Mouse (Mus musculus): Measurements from ENCODE around the gene Thada.

Gene Thada

DNA sequence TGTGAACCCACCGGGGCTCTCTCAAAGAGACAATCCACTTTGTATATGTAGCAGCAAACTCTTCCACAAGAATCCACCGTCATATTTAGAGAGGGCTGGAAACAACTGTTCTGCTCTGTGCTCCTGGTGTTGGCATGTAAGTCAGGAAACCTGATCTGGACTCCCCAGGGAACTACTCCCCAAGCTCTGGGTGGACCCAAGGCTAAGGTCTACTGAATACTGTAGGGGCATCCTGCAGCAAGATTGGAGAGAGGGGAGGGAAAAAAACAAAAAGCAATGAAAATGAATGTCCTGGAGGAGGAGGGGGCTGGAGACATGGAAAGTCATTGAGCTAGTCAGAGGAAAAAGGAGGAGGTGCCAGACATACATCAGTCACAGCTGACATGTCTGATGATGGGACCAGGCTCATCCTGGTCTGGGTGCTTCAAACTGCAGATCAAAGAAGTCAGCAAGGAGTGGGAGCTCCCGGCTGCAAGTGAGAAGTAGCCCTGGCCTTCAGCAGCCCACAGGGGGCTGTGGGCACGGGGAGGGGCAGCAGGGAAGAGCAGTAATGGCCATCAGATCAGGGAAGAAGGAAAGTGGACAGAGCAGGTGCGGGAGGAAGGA lies 208.0 kb downstream of the Thada start:
- 82% methylated on average over 5 of the region's 5 CpGs for WGBS

DNA sequence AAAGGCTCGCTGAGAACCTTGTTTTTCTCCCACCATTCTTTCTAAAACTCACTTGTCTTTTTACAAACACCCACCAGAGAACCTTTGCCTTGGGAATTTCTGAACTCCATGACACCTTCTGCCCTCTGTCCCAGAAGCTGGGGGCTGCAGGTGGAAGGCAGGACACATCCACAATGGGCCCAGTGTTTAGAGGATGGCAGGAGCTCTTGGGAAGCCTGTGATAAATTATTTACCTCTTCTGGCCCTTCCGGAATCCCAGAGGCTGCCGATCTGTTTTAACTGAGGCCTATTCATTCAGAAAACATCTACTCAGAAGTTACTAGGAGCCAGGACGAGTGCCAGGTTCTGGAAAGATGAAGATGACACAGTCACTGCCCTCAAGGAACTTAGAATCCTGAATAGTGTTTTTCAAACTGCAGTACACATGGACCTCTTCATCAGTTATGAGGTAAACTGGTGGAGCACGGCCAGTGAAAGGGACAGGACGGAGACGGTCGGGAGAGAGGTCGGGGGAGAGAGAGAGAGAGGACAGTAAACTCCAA lies 209.7 kb downstream of the Thada start:
- 67% methylated on average over 9 of the region's 9 CpGs for WGBS

DNA sequence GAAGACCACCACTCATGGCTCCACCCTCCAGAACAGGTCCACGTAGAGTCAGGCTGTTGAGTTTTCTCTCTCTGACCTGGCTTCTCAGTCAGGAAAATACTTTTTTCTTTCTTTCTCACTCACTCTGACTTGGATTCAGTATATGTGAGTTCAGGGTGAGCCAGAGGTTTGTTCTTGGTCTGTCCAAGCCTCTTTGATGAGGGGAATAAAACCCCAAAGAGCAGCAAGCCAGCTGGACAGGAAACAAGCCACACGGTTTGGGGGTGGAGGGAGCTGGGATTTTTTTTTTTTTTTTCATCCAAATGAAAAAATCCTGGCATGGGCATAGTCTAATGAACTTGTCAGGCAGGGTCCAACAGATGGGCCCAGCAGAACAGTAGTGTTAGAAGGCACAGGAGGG lies 210.2 kb downstream of the Thada start:
- whole genome bisulfite sequencing, result 56% methylated on average over 2 of the region's 2 CpGs

DNA sequence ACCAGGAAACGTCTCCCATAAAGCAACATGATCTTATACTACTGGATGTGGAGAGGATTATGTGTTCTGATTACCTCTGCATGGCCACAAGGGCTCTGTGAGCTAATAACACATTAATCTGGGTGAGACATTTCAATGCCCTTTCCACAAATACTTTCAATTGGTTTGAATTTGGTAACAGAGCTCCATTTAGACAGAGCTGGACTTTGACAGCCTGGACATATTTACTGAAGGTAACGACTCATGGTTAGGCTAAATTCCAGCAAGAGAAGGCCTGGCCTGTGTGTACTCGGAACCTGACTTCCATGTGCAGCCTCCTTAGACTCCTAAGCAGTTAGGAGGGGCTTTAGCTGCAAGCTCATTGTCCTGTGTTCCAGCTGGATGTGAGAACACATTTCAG lies 214.6 kb downstream of the Thada start:
- WGBS, result 80% methylated on average over 3 of the region's 3 CpGs

DNA sequence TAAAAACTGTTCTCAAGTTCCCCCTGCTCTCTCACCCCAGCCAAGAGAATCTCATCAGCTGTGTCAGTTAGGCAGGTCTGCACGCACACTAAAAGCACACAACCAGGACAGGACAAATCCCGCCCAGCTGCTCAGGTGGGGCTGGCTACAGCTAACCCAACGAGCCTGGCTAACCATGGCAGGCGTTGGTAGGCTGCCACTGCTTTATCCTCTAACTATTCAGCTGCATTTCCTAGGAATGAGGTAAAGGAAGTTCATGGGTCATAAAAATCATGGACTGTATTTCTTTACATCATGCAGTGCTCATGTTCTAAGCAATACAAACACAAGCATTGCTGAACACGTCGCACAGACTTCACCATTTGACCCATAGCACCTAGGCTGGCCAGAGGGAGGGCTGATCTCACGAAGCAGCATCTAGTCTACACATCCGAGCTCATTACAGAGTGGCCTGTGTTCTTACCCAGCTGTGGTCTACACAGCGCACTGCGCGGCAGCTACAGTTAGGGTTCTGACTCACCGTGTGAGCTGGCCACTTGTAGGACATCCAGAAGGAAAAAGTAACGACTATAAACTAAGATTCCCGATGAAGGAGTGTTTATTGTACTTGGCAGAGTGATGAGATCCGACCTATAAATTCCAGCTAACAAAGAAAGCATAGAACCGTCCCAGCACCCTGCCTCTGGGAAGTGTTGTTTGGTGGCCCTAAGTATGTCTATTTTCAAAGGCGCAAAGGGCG lies 221.7 kb downstream of the Thada start:
- WGBS, result 82% methylated on average over 18 of the region's 18 CpGs

DNA sequence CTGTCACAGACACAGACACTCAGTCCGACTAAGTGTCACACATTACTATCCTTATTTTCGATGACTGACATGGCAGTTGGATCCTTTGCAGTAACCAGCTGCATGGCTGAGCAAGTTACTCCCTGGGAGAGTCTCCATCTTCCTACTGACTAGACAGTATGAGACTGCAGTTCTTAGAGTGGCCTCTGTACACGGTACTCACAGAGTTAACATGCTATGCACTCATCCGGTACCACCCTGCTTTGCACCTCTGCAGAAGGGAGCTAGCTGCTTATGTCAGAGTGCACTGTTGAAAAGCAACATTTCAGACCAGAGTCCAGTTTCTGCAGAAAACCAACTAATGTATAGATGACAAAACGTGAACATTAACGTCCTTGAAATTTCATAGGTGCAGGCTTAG lies 222.2 kb downstream of the Thada start:
- WGBS, result 86% methylated on average over 6 of the region's 6 CpGs

DNA sequence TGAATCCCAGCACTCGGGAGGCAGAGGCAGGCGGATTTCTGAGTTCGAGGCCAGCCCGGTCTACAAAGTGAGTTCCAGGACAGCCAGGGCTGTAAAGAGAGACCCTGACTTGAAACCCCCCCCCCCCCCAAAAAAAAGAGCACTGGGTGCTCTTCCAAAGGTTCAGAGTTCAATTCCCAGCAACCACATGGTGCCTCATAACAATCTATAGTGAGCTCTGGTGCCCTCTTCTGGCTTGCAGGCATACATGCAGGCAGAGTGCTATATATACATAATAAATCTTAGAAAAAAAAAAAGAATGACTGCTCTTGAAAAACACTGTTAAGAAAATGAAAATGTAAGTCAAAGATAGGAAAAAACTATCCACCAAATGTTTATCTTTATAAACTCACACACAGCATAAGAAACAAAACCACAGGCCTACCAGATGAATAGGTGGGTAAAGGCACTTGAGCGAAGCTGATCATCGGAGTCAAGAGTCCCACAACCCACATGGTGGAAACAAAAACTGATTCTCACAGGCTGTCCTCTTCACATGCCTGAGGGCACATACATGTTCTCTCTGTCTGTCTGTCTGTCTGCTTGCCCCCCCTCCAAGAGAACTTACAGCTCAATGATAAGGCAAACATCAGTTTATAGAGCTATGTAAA lies 224.6 kb downstream of the Thada start:
- 100% methylated on average over 6 of the region's 6 CpGs for WGBS

DNA sequence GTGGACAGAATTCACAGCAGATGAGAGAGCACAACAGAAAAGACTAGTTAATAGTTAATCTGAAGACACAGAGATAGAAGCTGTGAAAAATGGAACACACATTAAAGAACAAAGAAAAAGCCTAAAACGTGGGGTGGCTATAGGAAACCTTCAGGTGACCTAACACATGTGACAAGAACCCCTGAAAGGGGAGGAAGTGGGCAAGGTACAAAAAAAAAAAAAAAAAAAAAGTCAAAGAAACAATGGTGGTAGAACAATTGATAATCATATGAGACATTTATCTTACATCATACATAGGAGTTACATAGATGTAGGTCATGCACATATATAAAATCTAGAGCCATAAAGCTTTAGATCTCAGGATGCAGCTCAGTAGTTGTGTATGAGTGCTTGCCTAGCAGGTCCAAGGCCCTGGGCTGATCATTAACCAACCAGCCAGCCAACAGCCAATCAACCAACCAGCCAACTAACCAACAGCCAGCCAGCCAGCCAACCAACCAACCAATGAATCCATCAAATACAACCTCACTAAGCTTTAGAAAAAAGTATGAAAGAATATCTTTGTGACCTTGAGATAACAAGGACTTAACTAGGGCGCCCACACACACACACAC lies 226.2 kb downstream of the Thada start:
- WGBS, result 93% methylated on average over 2 of the region's 2 CpGs

DNA sequence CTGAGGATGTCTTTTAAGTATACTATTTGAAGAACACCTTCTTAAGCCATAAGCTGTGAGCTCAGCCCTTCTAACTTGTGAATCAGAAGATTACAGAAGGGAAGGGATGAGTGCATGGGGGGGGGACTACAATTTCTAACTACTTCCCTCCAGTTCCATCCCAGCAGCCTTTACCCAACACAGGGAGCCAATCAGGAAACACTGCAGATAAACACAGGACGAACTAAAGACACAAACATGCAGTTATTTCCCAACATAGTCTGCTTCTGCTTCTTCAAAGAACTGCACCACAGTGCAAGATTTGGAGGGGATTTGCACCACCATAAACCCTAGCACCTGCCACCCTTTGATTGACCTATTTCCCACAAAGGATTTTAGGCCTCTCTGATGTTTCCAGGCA lies 227.8 kb downstream of the Thada start:
- 74% methylated on average over 1 of the region's 1 CpGs for WGBS

DNA sequence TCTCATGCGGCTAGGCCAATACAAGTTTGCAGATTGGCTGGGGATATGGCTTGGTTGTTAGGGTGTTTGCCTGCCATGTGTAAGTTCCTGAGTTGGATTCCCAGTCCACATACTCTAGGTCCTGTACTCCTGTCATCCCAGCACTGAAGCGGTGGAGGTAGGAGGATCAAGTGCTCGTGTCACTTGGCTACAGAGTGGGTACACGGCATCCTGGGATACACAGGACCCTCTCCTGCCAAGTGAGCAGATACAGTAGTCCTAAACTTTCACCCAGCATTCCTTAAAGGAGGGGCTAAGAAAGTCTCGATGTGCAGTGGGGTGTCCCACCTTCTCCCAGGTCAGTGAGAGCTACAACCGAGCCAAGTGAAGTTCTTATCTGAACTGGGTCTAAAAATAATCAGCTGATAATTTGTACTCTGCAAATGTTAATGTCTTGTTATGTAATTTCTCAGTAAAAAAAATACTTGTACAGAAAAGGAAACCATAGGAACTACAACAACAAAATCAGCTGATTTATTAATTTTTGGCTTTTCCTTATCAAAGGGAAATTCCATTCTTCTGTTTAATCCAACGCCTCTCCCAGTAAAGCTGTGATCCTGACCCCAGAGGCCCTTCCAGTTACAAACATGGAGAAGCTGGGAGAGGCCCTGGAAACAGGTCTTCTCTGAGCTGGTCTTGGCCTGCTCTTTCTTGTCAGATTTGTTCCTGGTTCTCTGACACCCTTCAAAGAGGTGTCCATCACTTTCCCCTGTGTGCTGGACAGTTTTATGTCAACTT lies 229.0 kb downstream of the Thada start:
- WGBS, result 84% methylated on average over 7 of the region's 7 CpGs

DNA sequence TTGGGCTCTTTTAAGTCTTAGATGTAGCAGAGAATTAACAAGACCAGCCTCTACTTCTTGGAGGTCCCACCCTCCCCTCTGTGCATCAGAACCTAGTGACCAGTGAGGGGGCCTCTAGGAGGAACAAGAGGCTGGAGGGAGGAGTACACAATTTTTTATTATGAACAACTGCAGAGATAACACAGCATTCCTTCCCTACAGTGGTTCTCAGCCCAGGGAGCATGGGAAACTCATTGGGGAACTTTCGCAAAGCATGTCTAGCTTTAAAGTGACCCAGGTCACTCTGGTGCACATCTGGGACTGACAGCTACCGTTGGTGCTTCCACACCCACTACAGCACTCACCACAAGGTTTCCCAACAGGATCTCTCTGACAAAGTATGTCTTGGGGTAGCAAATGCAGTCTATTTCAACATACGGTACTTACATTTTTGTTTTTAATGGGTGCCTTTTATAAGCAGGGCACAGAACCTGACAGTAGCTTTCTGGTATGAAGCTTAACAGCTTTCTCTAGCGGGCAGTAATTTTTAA lies 230.5 kb downstream of the Thada start:
- 91% methylated on average over 4 of the region's 4 CpGs for WGBS

DNA sequence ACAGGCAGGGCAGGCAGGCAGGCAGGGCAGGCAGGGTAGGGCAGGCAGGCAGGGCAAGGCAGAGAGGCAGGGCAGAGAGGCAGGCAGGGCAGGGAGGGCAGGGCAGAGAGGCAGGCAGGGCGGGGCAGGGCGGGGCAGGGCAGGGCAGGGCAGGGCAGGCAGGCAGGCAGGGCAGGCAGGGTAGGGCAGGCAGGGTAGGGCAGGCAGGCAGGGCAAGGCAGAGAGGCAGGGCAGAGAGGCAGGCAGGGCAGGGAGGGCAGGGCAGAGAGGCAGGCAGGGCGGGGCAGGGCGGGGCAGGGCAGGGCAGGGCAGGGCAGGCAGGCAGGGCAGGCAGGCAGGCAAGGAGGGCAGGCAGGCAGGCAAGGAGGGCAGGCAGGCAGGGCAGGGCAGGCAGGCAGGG lies 231.2 kb downstream of the Thada start:
- no CpG with 5 or more reads among the region's 4 CpGs for WGBS

DNA sequence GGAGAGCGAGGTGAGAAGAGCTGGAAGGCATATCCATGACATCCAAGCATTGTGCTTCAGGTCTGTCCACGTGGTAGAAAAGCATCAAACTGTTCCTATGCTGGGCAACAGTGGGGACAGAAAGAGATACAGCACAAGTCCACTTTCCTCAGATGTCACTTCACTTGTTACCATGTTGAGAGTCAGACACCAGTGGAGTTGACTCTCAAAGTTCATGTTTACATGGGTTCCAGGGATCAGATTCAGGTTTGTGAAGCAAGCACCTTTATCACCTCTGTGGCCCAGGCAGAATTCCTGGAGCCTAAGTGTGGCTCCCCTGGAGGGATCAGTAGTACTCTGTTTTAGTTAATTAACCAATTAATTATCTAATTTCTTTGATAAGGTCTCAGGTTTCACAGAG lies 232.2 kb downstream of the Thada start:
- 96% methylated on average over 2 of the region's 2 CpGs for WGBS

DNA sequence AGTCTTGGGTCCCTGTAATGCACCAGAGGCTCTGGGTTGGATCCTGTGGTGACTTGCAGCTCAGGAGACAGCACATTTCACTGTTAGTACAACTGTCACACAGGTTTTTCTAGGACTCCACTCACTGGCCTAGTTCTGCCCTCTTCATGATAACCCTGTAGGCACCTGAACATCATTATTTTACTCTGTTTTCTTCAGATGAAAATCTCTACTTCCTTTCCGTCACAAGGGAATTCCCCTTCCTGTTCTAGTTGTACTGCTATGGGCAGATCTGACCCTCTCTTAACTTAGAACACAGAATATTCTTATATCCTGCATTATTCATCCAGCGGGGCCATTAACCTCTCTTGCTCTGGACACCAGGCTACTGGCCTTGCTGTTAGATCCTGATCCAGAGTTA lies 234.6 kb downstream of the Thada start:
- WGBS, result 92% methylated on average over 2 of the region's 2 CpGs

DNA sequence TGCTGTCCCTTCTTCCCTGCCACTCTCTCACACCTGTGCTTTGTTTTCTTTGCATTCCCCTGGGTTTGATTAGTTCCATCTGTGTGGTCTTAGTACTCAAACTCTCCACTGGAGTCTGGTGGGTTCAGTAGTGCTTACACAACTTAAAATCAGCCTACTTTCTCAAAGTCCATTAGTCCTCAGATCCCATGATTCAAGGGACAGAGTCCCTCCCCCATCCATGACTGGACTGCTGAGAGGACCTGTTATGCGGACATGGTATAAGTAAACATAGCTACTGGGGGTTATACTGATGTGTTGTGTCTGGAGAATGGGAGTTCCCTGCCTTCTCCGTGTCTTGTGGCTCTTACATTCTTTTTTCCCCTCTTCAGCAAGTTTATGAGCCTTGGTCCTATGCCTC lies 237.8 kb downstream of the Thada start:
- 93% methylated on average over 2 of the region's 2 CpGs for WGBS

DNA sequence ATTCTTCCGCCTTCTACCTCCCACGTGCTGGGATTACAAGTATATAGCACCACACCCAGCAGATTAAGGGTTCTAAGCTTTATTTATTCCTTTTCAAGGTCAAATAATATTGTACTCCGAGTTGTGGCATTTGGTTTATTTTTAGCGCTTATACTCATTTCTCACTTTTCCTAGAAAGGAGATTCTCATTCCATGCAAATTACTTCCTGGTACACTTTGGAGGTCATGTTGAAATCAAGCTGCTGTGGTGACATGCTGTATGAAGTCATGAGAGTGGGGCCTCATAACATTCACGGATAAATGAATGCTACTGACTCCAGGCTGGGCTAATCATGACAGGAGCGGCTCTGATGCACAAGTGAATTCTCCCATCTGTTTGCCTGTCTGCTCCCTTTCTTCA lies 239.3 kb downstream of the Thada start:
- WGBS, result 78% methylated on average over 6 of the region's 6 CpGs

DNA sequence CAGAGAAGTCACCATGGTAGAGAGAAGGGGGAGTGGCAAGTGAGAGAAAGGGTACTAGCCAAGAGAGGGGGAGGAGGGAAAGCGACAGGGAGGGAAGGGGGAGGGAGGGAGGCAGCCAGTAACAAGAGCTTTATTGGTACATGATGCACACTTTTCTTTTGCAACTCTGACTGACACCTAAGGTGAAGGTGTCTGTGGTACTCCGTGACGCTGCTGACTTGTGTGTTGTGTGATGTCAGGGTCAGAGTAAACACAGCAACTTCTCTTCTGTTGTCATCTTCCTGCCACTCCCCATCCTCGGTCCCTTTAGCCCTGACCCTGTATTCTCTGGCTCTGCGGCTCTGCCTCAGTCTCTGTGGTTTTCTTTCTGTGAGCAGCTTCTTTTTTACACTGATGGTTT lies 239.8 kb downstream of the Thada start:
- 76% methylated on average over 5 of the region's 5 CpGs for WGBS

DNA sequence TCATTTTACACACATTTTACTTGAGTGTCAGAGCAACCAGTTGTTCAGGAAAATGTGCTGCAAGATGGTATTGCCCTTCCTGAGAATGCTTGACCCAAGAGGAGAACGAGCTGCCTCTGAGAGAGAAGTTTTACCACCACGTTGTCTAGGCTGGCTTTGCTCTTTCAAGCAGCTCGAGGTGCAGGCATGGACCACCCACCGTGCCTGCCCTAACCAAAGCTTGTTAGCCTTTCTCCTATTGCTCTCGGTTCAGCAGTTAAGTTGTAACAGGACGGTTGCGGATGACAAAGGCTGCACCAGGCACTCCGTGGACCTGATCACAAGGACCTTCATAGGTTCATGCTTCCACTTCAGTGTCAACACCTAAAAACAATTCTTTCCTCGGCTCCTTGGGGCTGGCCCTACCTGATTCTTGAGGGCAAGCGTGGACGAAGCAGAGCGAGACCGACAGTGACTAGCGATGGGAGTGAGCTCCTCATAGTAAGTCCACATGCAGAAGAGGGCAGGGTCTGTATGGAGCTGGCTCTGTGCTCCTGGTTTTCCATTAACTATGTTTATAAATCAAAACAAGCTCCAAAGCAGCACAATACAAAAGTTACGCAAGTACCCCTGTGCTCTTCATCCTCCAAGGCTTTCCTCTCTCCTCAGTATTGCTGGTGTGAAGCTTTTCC lies 241.7 kb downstream of the Thada start:
- 87% methylated on average over 15 of the region's 15 CpGs for WGBS

DNA sequence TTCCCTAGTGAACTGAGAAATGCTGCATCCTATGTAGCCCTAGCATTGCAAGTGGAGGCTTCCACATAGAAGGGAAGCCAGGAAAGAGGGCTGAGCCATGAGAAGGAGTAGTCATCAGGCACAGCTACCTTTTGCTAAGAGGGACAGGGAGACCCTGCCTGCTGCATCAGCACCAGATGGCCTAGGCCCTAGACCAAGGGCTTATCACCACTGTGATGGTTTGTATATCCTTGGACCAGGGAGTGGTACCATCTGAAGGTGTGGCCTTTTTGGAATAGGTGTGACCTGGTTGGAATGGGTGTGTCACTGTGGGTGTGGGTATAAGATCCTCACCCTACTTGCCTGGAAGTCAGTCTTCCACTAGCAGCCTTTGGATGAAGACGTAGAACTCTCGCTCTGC lies 247.2 kb downstream of the Thada start:
- 100% methylated on average over 2 of the region's 2 CpGs for WGBS

DNA sequence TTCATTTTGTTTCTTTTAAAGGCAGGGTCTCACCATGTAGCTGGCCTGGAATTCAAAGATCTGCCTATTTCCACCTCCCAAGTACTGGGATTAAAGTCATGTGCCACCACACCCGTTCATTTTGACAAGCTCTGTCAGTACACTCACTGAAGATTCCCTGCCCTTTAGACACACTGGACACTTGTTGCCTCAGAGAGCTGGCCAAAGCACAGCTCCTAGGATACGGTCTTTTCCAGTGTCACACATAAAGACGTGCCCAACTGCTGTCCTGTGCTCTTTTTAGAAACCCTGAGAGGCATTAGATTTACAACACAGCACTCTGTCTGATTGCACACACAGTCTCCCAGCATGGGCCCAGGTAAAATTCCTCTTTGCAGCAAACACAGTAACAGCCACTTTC lies 248.3 kb downstream of the Thada start:
- 79% methylated on average over 3 of the region's 3 CpGs for WGBS
